Mouse (Mus musculus): Measurements from ENCODE around the gene Ptgdr.
"Not testable (repeated sequence)": the region's sequence is repeated elsewhere in the genome, so short reads cannot be mapped to it uniquely, and the experiment has no call there.

The Ptgdr gene

DNA sequence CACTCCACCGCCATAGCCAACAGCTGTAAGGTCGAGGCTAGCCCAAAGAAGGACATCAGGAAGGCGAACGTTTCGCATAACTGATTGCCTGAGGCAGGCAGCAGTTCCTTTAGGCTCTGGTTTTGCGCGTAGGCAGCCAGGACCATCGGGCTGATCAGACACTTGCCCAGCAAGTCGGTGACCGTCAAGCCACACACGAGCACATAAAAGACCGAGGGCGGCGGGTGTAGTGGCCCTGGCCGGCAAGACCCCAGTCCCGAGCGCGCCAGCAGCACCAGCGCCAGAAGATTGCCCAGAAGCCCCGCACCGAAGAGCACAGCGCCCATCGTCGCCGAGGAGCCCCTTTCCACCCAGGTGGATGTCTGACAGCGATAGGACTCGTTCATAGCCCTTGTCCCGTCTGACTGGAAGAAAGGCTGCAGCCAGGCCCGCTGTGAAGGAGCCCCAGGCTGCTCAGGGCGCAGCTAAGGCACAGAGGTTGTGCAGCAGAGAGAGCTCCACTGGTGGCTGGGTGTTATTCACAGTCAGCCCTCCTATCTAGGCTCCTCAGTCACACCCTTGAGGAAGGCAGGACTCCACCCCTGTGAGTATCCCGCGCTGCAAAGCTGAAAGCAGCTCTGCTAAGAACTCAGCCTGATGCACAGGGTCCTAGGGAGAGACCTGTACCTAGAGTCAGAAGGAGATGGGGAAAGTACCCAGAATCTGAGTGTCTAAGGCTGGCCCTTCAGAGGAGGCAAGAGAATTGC lies at the start of gene Ptgdr:
Ptgdr (minus strand) TSS at position 508 of the 746 bp plus-strand sequence.
- DNase-seq (ENCODE audit: low read depth) = no peak

DNA sequence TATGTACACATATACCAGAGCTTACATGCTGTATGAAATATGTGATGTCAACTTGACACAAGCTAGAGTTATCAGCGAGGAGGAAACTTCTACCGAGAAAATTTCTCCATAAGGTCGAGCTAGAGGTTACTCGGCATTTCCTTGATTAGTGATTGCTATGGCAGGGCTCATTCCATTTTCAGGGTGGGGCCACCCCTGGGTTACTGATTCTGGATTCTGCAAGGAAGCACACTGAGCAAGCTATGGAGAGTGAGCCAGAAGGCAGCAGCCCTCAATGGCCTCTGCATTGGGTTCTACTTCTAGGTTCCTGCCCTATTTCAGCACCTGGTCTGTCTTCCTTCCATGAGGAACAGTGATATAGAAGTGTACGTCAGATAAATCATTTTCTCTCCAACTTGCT lies 48.6 kb upstream of the Ptgdr start:
- no peak for DNase-seq (ENCODE audit: low read depth)

DNA sequence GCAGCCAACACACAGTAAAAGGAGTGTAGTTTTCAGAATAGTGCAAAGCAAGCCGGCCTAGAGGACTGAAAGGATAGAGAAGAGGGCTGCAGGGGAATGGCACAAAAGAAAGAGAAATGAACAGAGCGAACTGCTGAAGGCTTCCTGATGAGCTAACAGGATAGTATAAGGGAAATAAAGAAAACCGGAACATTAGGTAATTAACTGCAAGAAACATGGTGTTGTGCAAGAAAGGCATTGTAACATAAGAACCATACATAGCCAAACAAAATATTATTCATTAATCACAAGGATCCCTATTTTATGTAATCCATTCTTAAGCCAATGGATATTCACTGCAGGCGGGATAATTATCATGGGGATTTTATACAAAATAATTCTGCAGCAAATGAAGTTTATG lies 45.0 kb upstream of the Ptgdr start:
- no peak for DNase-seq (ENCODE audit: low read depth)

DNA sequence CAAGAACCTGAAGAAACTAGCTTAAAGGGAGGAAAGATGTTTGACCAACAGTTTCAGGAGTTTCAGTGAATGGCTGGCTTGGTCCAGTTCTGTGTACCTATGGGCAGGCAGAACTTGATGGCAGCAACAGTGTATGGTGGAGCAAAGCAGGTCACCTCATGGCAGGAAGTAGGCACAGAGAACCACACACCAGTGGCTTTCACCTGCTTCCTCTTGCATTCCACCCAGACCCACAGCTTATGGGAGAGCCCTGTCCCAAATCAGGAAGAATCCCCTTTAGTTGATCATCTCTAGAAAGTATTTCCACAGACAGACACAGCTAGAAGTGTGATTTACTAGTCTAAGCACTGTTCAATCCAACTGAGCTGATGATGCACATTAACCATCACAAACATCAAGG lies 42.6 kb upstream of the Ptgdr start:
- not testable (repeated sequence) for DNase-seq (ENCODE audit: low read depth)

DNA sequence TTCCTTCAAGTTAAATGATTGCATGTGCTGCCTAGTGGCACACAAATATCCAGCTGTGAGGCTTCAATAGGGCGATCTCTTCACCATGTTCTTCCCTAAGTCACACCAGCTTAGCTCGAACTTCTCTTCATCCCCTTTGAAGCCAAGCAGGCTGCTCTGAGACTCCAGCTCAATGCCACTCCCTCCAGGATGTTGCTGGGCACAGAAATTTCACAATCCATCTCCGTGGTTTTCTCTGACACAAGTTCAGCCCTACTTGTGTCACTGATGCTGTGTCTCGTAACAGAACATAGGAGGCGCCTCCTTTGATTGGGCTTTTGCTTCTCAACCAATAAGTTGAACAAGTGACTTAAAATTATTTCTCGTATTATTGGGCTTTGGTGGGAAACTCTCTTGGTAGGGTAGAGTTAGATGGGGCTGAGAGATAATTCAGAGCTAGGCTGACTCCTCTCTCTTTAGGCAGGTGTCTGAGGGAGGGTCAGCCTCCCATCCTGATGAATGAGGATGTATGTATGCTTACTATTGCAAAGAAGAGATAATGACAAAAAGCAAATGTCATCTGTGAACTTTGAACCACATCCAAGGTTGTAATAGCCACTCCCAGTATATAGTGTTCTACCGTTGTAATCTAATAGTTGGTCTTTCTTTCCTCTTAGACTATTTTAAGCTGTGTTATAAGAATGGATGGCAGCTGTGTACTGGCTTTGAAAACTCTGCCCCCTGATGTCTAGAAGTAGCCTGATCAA lies 32.4 kb upstream of the Ptgdr start:
- DNase-seq (ENCODE audit: low read depth) = no peak

DNA sequence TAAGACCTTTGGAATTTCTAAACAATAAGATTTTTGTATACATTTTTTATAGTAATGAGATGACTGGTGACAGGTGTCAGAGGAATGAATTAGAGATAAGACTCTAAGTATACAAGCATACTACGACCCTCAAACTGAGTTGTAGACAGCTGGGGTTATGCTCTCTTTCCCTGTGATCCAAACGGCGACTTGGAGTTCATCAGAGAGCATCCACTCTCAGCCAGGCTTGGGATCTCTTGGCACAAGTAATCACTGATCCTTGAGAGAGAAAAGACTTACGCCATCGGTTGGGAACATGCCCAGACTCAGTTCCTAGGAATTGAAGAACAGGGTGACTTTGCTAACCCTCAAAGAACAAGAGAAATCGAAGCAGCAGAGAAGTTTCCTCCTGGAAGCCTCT lies 10.5 kb upstream of the Ptgdr start:
- DNase-seq (ENCODE audit: low read depth) = no peak

DNA sequence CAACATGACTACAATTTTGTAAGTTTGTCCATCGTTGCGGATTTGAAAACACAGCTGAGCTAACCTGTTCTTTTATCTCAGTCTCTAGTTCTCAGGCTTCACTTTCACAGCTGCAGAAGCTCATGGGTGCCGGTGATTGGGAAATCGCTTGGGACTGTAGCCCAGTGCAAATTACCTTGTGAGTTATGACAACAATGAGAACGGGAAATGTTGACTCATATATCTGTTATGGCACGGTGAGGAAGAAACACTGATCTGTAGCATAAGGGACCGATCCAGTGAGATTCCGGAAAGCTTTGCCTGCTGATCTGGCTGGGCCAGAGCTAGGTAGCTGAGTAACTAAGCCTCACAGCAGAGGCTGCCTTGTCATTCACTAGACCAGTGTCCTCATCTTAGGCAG lies 6.5 kb upstream of the Ptgdr start:
- DNase-seq (ENCODE audit: low read depth) = peak; percentile 28

DNA sequence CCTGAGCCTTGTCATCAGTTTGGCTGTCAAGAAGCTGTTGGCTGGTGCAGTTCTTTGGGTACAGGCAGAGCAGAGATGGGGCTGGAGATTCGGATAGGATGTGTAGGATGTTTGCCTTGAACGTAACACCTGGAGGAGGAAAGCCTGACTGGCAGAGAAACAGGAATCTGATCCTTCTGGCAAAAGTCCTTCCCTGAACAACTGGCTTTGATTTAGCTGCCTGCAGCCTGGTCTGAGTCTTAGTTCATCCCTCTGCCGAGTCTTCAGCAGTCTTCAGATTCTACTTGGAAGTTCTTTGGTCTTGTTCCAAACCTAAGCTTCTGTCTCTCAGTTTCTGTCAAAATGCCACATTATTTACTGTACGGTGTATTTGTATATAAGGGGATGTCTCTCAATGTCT lies 3.9 kb upstream of the Ptgdr start:
- DNase-seq (ENCODE audit: low read depth) = peak; percentile 5

DNA sequence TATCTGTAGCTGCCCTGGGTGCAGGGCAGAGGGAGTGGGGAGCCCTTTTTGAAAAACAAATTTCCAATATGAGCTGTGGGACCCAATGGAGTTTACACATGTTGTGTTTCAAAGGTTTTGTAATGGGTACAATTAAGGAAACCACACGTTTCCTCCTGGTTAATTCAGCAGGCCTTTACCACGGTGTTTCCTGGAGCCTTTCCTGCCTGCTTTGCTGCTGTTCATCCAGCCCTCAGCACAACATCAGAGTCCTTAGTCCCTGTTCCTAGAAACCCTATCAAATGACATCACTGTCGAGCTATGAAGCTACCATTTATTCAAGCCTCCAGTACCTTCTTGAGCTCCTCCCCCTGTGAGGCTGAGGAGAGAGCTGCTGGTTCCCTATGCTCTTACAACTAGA lies 2.0 kb upstream of the Ptgdr start:
- DNase-seq (ENCODE audit: low read depth) = no peak

DNA sequence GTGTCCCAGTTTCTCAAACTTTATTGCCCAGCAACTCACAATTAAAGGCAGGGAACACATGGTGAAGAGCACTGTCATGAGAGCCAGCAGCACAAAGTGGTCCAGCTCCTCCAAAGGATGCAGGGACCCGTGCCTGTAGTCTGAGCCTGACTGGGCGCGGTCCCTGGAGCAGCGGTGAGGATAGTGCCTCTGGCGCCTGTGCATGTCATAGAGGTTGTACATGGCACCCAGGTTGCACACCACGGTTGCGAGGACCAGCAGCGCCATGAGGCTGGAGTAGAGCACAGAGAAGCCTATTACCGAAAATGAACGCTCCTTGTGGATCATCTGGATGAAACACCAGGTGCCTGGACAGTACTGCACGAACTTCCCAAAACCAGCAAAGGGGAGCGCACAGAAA lies 803 bp downstream of the Ptgdr start:
- no peak for DNase-seq (ENCODE audit: low read depth)

DNA sequence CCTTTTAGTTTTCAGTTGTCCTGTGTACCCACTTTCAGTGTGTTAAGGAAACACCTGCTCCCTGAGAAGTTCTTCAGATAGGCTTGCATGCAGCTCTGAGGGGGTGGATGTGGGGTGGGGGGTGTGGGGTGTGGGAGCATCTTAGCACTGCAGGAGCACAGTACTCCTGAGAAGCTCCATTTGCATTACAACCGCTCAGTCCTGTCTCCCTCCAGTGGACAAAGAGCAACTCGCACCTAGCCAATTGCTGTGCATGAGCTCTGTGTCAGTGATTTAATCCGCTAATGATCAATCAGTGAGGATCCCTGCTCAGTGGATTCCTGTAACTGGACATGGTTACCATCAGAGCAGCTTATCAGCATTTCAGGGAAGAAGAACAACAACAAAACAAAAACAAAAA lies 8.5 kb downstream of the Ptgdr start:
- DNase-seq (ENCODE audit: low read depth) = peak; percentile 16

DNA sequence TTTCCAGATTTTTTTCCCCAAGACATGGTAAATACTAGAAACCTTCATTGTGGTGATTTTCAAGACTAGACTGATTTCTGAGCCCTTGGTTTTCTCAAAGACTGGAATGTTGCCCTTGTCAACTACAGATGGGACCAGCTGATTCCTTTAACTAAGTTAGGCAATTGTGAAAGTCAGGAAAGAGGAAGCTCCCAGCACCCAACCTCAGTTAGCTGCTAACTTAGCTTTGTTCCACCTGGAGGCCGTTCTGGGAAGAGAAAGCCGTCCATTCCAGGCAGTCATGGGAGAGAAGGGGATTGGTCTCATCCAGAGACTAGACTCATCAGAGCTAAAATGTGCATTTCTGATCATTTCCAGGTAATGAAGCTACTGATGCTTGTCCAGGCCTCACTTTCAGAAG lies 11.4 kb downstream of the Ptgdr start:
- DNase-seq (ENCODE audit: low read depth) = no peak

DNA sequence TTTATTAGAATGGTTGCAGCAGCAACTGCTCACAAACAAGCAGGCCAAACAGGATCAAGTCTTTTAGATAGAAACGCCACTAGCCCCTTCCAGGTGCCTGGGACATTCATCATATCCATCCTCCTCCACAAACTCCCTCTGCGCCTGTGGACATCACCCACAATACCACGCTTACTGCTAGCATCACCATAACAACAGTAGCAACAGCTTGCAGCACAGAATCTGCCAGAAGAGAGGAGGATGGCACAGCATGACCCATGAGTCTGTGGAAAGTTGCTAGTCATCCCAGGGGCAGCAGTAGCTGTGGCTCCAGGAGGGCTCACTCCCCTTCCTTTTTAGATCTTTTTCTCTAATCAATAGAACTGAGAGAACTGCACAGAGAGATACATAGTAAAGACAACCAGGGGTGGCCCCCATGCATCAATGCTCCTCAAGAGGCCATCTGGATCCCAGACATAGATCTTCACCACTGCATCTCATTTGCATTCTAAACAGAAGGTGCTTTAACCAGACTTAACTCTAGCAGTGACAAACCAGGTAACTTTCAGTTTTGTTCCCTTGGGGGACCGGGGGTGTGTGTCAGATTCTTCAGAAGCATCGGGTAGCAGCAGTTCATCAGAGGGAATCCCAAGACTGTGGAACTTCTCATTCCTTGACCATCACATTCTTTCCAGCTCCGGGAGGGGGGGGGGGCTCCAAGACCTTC lies 12.5 kb downstream of the Ptgdr start:
- DNase-seq (ENCODE audit: low read depth) = no peak

DNA sequence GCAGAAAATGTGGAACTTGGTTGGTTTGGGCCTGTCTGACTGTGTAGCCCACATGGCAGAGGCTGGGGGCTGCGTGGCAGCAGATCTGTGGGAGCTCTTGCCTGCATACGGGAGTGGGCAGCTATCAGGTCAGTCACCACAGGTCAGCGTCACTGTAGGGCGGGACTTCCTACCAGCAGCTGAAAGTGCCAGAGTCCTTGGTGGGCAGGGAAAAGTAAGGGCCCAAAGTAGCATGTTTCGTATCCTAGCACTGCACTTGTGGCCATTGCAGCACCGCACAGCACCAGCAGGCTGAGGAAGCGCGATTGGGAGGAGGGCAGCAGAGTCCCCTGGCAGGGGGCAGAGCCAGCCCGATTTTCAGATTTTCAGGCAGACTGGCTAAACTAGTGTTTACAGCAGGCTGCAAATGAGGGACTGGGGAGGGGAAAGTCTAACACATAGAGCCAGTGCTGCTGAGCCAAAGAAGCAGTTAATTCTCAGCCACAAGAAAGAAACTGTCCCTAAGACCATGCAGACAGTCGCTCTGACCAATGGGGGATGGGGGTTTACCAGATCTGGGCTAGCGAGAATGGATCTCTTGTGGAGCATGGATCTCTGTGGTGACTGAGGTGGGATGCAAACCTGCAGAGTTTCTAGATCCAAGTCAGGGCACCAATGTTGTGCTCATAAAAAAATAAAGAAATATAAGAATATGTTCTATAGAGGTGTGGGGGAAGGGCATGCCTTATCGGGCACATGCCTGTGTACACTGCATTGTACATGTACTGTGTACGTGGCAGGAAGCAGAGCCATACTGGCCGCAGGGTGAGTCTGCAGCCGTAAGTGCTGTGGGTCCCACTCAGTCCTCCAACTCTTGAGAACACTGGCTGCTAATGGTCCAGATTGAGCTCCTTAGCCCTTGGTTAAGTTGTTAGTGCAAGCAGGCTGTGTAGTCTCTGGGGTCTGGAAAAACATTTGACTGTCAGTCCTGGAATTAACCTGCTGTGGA lies 15.1 kb downstream of the Ptgdr start:
- no peak for DNase-seq (ENCODE audit: low read depth)

DNA sequence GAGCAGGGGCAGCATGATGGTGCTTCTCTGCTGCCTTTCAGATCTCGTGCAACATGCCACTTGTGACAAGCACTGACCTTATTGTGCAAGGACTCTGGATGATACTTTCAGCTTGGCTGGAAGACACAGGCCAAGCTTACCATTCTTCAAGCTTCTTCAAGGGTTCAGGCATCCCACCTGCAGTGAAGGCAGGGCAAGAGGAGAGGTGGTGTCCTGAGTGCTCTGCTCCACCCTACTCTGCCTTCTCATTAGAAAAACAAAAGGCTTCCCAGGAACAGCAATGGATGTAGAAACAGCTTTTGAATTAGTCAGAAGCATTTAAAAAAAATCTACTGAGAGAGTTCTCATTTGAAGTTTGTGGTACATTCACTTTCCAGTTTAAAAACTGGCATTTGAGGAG lies 20.5 kb downstream of the Ptgdr start:
- DNase-seq (ENCODE audit: low read depth) = no peak

DNA sequence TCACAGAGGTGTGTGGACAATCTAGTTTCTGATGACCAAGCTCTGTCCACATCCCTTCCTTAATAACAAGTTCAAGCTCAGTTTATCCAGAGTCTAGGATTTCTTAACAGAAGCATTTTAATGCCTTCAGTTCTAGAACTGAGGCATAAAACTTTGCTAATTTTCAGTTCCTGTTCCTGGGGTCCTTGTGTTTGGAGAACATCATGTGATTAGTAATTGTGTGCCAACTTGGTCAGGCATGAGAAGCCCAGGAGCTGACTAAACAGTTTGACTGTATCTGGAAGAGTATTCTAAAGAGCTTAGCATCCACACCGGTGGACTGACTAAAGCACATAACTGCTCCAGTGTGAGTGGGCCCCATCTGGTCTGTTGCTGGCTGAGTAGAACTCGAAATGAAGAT lies 24.0 kb downstream of the Ptgdr start:
- DNase-seq (ENCODE audit: low read depth) = no peak

DNA sequence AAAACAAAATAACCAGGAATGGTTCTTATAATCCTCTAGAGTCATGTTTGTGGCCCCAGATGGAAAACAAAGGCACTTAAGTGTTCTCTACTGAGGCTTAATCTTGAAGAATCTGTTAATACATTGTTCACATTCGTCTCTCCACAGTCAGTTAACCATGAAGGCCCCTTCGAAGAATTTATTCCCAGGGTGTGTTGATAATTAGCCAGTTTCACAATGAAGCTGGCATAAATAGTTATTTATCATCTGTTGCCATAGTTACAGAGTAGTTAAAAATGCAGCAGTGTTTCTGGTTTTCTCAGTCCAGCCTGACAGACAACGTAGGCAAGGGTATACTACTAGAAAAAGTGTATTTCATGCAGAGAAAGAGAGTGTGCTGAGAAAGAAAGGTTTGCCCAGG lies 25.0 kb downstream of the Ptgdr start:
- not testable (repeated sequence) for DNase-seq (ENCODE audit: low read depth)

DNA sequence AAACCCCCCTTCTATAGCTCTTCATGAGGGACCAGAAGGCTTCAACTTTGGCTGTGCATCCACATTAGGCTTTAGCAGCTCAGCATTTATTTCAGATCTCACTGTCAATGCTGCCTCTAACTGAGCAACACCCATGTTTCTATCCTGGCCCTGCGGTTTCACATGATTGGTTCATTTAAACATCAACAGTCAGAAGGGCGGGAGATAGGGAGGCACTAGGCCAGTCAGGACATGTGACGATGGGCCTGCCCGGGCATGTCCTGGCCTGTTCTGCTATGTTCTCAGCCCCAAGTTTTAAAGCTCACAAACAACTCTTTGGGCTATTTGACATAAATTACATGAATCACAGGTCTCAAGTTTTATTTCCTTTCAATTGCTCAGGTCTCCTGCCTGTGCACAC lies 26.1 kb downstream of the Ptgdr start:
- not testable (repeated sequence) for DNase-seq (ENCODE audit: low read depth)

DNA sequence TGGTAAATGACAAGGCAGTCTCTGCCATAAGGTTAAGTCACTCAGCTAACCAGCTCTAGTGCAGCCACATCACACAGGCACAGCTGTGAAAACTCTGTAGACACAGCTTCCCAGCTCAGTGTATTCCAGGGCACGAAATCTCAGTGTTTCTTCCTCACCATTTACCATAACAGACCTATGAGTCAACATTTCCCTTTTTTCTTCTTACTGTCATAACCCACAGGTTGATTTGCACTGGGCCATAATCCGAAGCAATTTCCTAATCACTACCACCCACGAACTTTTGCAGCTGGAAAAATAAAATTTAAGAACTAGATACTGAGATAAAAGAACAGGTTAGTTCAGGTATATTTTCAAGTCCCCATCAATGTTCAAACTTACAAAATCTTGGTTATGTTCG lies 31.4 kb downstream of the Ptgdr start:
- DNase-seq (ENCODE audit: low read depth) = no peak

DNA sequence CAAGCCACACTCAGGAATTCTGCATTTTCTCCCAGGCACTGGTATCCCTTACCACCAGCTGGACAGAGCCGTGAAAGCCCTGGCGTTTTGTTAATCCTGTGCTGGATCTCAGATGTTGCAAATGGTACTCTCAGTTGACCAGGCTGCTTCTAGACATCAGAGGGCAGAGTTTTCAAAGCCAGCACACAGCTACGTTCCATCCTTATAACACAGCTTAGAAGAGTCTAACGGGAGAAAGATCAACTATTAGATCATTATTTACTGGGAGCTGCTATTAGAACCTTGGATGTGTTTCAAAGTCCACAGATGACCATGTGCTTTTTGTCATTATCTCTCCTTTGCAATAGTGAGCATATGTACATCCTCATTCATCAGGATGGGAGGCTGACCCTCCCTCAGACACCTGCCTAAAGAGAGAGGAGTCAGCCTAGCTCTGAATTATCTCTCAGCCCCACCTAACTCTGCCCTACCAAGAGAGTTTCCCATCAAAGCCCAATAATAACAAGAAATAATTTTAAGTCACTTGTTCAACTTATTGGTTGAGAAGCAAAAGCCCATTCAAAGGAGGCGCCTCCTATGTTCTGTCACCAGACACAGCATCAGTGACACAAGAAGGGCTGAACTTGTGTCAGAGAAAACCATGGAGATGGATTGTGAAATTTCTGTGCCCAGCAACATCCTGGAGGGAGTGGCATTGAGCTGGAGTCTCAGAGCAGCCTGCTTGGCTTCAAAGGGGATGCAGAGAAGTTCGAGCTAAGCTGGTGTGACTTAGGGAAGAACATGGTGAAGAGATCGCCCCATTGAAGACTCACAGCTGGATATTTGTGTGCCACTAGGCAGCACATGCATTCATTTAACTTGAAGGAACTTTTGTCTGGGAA lies 37.8 kb downstream of the Ptgdr start:
- DNase-seq (ENCODE audit: low read depth) = no peak

DNA sequence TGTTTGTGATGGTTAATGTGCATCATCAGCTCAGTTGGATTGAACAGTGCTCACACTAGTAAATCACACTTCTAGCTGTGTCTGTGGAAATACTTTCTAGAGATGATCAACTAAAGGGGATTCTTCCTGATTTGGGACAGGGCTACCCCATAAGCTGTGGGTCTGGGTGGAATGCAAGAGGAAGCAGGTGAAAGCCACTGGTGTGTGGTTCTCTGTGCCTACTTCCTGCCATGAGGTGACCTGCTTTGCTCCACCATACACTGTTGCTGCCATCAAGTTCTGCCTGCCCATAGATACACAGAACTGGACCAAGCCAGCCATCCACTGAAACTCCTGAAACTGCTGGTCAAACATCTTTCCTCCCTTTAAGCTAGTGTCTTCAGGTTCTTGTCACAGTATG lies 46.0 kb downstream of the Ptgdr start:
- not testable (repeated sequence) for DNase-seq (ENCODE audit: low read depth)
